Mouse (Mus musculus): ENCODE results near the gene Misp.

Gene Misp

GRCm38 (mm10) chr10:79822372-79822771, 1.6 kb downstream of the Misp start:
- DNase-seq (ENCODE audit: low read depth, low spot score), result no peak

- DNase-seq (ENCODE audit: low read depth, low spot score), result no peak
Observed at GRCm38 (mm10) chr10:79823011-79823410, 2.2 kb downstream of the Misp start.

GRCm38 (mm10) chr10:79824413-79824812, 3.6 kb downstream of the Misp start:
- no peak for DNase-seq (ENCODE audit: low read depth, low spot score)

- DNase-seq (ENCODE audit: low read depth, low spot score), result no peak
Observed at GRCm38 (mm10) chr10:79831583-79831982, 10.8 kb downstream of the Misp start.

GRCm38 (mm10) chr10:79832026-79832785, 11.4 kb downstream of the Misp start:
- no peak for DNase-seq (ENCODE audit: low read depth, low spot score)

DNA sequence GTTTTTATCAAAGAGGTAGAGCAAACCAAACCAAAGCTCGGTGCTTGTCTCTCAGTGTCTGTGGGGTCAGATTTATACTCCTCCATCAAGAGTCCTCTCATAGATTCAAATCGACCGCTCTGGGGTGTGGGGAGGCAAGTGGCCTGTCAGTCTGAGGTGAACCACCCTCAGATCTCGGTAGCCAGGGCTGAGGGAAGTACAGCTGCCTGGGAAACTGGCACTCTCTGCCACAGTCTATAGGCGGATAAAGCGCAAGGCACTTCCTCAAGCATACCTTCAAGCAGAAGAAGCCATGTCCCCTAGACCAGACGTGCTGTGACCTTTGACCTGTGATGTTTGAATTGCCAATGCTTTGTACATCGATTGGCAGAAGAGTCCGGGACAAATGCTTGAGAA, 12.0 kb downstream of the Misp start:
- no peak for DNase-seq (ENCODE audit: low read depth, low spot score)

GRCm38 (mm10) chr10:79834769-79835398, 14.1 kb downstream of the Misp start:
- DNase-seq (ENCODE audit: low read depth, low spot score), result peak; percentile 72

DNA sequence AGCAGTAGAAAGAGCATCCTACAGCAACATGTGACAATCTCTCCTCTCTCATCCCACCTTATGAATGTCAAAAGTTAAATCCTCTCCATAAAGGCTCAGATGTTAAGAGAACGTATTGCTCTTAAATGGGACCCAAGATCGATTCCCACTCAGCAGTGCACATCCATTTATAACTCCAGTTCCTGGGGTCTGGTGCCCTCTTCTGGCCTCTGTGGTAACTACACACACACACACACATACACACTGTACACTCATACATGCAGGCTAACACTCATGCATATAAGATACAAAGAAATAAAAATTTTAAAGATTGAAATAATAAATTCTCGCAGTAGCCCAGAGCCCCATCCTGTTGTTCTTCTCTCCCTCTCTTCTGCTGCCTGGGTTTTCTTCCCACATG, 16.1 kb downstream of the Misp start:
- no peak for DNase-seq (ENCODE audit: low read depth, low spot score)

- no peak for DNase-seq (ENCODE audit: low read depth, low spot score)
Observed at GRCm38 (mm10) chr10:79838151-79838550, 17.4 kb downstream of the Misp start.

DNA sequence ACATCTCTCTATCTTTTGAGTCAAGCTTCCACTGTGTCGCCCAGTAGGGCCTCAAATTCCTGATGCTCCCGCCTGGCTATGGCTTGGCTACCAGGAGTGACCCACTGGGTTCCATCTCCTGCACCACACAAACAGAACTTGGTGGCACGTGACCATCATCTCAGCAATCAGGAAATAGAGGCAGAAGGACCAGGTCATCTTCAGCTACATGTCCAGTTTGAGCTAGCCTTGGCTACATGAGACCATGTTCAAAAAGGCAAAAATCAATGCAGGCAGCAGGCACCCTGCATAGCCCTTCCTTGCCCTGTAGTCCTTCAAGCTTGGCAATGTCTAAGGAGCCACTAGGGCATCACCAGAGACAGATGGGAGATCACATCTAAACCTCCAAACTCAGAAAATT, 19.3 kb downstream of the Misp start:
- no peak for DNase-seq (ENCODE audit: low read depth, low spot score)

- peak; percentile 61 for DNase-seq (ENCODE audit: low read depth, low spot score)
Observed at GRCm38 (mm10) chr10:79840644-79841551, 20.1 kb downstream of the Misp start.

GRCm38 (mm10) chr10:79842322-79842721, 21.5 kb downstream of the Misp start:
- DNase-seq (ENCODE audit: low read depth, low spot score), result no peak

DNA sequence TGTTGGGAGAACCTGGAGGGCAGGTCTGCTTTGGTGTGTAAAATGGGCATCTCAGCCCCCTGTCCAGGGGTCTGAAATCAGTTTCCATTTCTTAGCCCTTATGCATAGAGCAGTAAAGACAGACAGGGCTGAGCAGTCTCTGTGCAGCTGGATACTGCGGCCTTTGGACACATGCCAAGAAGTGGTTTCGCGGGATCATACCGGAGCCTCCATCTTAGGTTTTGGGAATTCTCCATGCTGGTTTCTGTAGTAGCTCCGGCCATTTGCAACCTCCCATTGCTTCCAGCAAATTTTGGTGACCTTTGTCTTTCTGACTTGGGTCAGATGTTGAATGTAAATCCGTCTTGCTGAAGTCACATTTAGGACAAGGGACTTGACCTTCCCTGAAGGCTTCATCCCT, 22.7 kb downstream of the Misp start:
- DNase-seq (ENCODE audit: low read depth, low spot score), result no peak

DNA sequence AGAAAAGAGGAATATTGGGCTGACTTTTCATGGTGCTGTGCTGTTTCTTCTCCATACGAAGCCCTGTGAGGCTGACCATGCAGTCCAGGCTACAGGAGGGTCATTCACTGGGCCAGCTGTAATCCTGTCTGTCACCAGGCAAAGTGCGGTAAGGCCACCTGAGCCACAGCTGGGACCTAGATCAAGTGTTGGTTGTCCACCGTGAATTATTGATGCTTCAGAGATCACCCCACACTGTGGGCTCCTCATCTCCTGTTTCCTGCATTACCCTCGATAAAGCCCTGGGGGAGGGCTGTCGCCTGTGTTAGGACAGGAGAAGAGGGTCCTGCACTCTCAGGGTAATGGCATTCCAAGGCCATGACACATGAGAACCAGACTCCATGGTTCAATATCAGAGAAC, 25.8 kb downstream of the Misp start:
- no peak for DNase-seq (ENCODE audit: low read depth, low spot score)

GRCm38 (mm10) chr10:79849941-79850628, 29.3 kb downstream of the Misp start:
- DNase-seq (ENCODE audit: low read depth, low spot score), result no peak

GRCm38 (mm10) chr10:79851653-79852052, 30.9 kb downstream of the Misp start:
- no peak for DNase-seq (ENCODE audit: low read depth, low spot score)

GRCm38 (mm10) chr10:79852107-79852789, 31.5 kb downstream of the Misp start:
- no peak for DNase-seq (ENCODE audit: low read depth, low spot score)

- DNase-seq (ENCODE audit: low read depth, low spot score), result no peak
Observed at GRCm38 (mm10) chr10:79852827-79853226, 32.0 kb downstream of the Misp start.

DNA sequence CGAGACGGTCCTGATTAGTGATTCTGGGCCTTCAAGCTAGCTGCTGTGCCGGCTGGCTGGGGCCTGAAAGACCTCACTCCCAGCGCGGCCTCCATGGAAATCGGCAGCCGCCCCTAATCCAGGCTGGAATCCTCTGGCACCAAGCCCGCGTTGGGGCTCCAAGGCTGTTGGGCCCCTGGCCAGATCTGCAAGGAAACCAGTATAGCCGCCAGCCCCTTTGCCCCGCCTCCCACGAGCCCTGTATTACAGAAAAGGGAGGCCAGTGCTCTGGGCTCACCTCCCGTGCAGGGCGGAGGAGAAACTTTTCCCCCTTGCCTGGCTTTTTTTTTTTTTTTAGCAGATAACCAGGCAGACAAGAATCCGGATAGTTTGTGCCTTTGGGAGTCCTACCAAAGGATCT, 32.6 kb downstream of the Misp start:
- DNase-seq (ENCODE audit: low read depth, low spot score), result peak; percentile 57

- DNase-seq (ENCODE audit: low read depth, low spot score), result peak; percentile 100
Observed at GRCm38 (mm10) chr10:79853860-79854795, 33.3 kb downstream of the Misp start, which contains the start of gene Ptbp1. Gene Ptbp1, plus strand, starts transcription at chr10:79854427.
